Mouse (Mus musculus) limb, embryonic 14.5 days (tissue): ENCODE results near the gene Mapkapk2. TPM values are rescaled to one million over a fixed set of nuclear protein-coding genes. Genes with fewer than 3 reads are reported as not detected.
"Not testable (repeated sequence)": the region's sequence is repeated elsewhere in the genome, so short reads cannot be mapped to it uniquely, and the experiment has no call there.

ENCODE experiments used
- ATAC-seq: fragments of 200-750 bp; cut with Nextera tagmentation; 2 replicates; pipeline ENCODE4 v1.8.0; 2017; ENCODE audit warnings: low read depth, moderate number of reproducible peaks, moderate TSS enrichment; ENCODE audit not compliant: low FRiP score
- DNase-seq: peaks from one replicate; pipeline ENCODE4 v3.0.0-alpha.2; 2015; ENCODE audit warnings: low spot score
- H3K27ac ChIP-seq: fragments of 300-500 bp; sonication (generic); replicated peaks from 2 replicates; pipeline ENCODE4 v1.5.1; 2014; ENCODE audit warnings: low read depth, mild to moderate bottlenecking, low read length, moderate library complexity, mixed read lengths
- H3K27me3 ChIP-seq: fragments of 300-500 bp; sonication (generic); 2 replicates; pipeline ENCODE4 v1.6.1; 2014; ENCODE audit warnings: low read length, mixed read lengths; ENCODE audit not compliant: control insufficient read depth, insufficient read depth
- H3K36me3 ChIP-seq: fragments of 300-500 bp; sonication (generic); 2 replicates; pipeline ENCODE4 v1.6.1; 2014; ENCODE audit warnings: mild to moderate bottlenecking, low read length, moderate library complexity, mixed read lengths; ENCODE audit not compliant: control insufficient read depth, insufficient read depth
- H3K4me1 ChIP-seq: fragments of 300-500 bp; sonication (generic); 2 replicates; pipeline ENCODE4 v1.6.1; 2014; ENCODE audit warnings: antibody characterized with exemption, low read length, mixed read lengths; ENCODE audit not compliant: control insufficient read depth, insufficient read depth
- H3K4me2 ChIP-seq: fragments of 300-500 bp; sonication (generic); replicated peaks from 2 replicates; pipeline ENCODE4 v1.6.1; 2014; ENCODE audit warnings: low read depth, mild to moderate bottlenecking, low read length, moderate library complexity; ENCODE audit not compliant: severe bottlenecking
- H3K4me3 ChIP-seq: fragments of 300-500 bp; sonication (generic); replicated peaks from 2 replicates; pipeline ENCODE4 v1.5.1; 2014; ENCODE audit warnings: low read length
- H3K9ac ChIP-seq: fragments of 300-500 bp; sonication (generic); 2 replicates; pipeline ENCODE4 v1.6.1; 2014; ENCODE audit warnings: mild to moderate bottlenecking, low read depth, low read length, moderate library complexity; ENCODE audit not compliant: severe bottlenecking
- H3K9me3 ChIP-seq: fragments of 300-500 bp; sonication (generic); 2 replicates; pipeline ENCODE4 v1.6.1; 2016; ENCODE audit warnings: low read length; ENCODE audit not compliant: control insufficient read depth
- POLR2A ChIP-seq: fragments of 200-500 bp; IDR thresholded peaks from 2 replicates; pipeline ENCODE4 v1.8.0; 2012; ENCODE audit warnings: inconsistent platforms, mild to moderate bottlenecking, moderate library complexity, borderline replicate concordance; ENCODE audit not compliant: insufficient read depth, insufficient read length; ENCODE audit errors: extremely low read depth
- WGBS: fragments of 180-500 bp; shearing (Covaris S2); extraction: QIAGEN DNeasy Blood & Tissue Kit; methylation state at CpG from one replicate; pipeline ENCODE4 v1.1.7; 2014; 5-methylcytosine and 5-hydroxymethylcytosine counted together
- polyA plus RNA-seq, 2 experiments: library from polyadenylated mRNA; depleted of rRNA in 1 of 2; stranded (reverse) in 1 of 2; unstranded in 1 of 2; fragments of >200 nt; fragmentation: Nextera tagmentation in 1 of 2; extraction: Ambion mirVana in 1 of 2; gene quantifications; 2 replicates each; pipeline versions ENCODE4 v1.2.1 to v1.2.3; 2012 to 2014

Gene Mapkapk2
- polyA plus RNA-seq (2012; rRNA removed) (60.9 and 70.0 TPM in 2 replicates), polyA plus RNA-seq (2014; fragmentation: Nextera tagmentation; extraction: Ambion mirVana) (49.9 and 51.6 TPM in 2 replicates)

DNA sequence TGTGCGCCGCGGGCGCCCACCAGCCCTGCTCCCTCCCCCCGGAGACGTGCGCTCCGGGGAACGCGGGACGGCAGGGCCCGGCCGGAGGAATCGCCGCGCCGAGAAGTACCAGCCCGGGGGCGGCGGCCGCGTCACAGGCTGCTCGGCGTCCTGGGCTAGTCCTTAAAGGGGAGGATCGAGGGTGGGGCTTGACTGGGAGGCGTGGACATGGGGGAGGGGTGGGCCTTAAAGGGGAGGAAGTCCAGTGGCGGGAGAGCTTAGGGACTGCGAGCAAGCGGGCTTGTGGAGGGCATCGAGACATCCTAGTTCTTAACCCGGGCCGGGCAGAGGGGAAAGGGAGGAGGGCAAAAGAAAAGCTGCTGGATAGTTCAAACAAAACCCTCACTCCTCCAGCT lies at the start of gene Mapkapk2:
Gene Mapkapk2, minus strand, starts transcription at position 127 of the 395 bp plus-strand sequence.
- DNase-seq (peak; percentile 90), ATAC-seq (peak; percentile 96)
- Histone ChIP-seq H3K4me2 (peak within 1 kb of the TSS; percentile 79), H3K36me3 (no peaks in the 10 kb centered on the region), H3K9ac (peak within 1 kb of the TSS; percentile 90), H3K27ac (peak within 1 kb of the TSS; percentile 90), H3K27me3 (no peaks in the 10 kb centered on the region), H3K9me3 (no peaks in the 10 kb centered on the region), H3K4me3 (peak within 1 kb of the TSS; percentile 93), H3K4me1 (peaks cover 15% of the 10 kb centered on the region)
- TF ChIP-seq POLR2A, result peak; percentile 88; the same call in 1 of the 2 replicates
- WGBS, result 1% methylated on average over 19 of the region's 32 CpGs

DNA sequence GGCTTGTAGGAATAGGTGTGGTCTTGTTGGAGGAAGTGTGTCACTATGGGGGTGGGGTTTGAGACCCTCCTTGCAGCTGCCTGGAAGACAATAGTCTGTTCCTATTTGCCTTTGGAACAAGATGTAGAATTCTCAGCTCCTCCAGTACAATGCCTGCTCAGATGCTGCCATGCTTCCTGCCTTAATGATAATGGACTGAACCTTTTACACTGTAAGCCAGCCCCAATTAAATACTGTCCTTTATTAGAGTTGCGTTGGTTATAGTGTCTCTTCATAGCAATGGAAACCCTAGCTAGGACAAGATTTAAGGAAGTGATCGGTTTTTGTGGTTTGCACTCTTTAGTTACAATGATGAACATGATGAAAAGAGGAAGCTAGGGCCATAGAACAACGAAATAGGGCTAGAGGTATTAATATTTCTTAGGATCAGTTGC lies 48.6 kb upstream of the Mapkapk2 start:
- Histone ChIP-seq H3K4me2 (no peak overlapping the region), H3K4me1 (no peaks in the 10 kb centered on the region), H3K27ac (no peak overlapping the region), H3K9ac (no peak overlapping the region), H3K9me3 (no peaks in the 10 kb centered on the region), H3K27me3 (no peaks in the 10 kb centered on the region), H3K36me3 (no peaks in the 10 kb centered on the region), H3K4me3 (no peak overlapping the region)
- ATAC-seq, result no peak
- no peak for DNase-seq
- 82% methylated on average over 3 of the region's 3 CpGs for WGBS
- no peak for TF ChIP-seq POLR2A

DNA sequence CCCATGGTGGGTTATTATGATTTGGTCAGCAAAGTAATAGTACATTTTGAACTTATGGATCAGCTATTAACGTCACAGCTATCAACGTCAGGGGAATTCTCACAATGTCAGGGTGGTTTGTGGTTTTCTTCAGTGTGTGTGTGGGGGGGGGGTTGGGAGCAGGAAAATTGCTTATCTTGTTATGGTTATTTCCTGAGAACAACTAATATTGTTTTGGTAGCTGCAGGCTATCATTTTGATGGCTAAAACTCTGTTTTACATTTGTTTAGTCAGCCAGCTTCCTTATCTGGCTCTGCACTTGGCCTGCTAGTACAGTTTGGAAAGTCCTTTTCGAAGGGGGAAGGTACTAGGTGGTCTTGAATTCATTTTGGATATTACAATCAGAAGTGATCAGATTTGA lies 47.6 kb upstream of the Mapkapk2 start:
- 88% methylated on average over 3 of the region's 3 CpGs for WGBS

DNA sequence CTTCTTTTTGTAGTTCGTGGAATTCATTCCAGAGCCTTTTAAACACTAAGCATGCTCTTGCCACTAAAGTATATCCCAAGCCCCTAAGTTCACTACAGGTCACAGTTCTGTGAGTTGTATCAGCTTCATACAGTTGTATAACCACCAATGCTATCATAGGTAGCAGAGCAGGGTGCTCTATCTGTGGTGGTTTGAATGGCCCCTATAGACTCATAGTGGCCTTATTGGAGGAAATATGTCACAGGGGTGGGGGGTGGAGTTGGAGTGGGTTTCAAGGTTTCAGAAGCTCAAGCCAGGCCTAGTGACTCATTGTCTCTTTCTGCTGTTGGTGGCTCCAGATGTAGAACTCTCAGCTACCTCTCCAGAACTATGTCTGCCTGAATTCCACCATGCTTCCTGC lies 44.8 kb upstream of the Mapkapk2 start:
- Histone ChIP-seq H3K27ac (no peak overlapping the region), H3K4me2 (no peak overlapping the region), H3K27me3 (no peaks in the 10 kb centered on the region), H3K9ac (no peak overlapping the region), H3K36me3 (no peaks in the 10 kb centered on the region), H3K9me3 (no peaks in the 10 kb centered on the region), H3K4me1 (no peaks in the 10 kb centered on the region), H3K4me3 (no peak overlapping the region)
- ATAC-seq (no peak), DNase-seq (no peak)
- no peak for TF ChIP-seq POLR2A
- WGBS, result 69% methylated on average over 1 of the region's 1 CpGs

More for the DNA sequence above, 47.6 kb upstream of the Mapkapk2 start:
- not testable (repeated sequence) for H3K4me1 ChIP-seq, H3K4me3 ChIP-seq, H3K9ac ChIP-seq, H3K9me3 ChIP-seq, H3K36me3 ChIP-seq, H3K27ac ChIP-seq, DNase-seq, H3K4me2 ChIP-seq, H3K27me3 ChIP-seq, ATAC-seq

DNA sequence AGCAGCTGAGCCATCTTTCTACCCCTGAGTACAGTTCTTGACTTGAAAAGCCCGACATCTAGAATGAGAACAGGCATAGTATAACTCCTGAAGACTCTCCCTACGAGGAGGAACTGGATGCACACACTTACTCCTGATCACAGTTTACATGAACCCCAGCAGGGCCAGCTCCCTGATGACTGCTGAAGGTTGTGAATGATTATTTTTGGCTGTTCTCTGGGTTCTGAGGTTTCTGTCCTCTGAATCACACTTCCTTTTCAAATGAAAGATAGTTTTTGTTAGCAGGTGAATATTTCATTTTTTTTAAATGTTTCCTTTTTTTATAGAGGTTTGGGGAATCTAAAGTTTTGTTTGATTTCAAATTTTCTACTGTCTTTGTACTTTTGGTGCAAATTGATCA lies 43.8 kb upstream of the Mapkapk2 start:
- TF ChIP-seq POLR2A, result no peak
- Histone ChIP-seq H3K27me3 (no peaks in the 10 kb centered on the region), H3K4me1 (no peaks in the 10 kb centered on the region; the same call in 1 of the 2 replicates), H3K9me3 (no peaks in the 10 kb centered on the region), H3K36me3 (no peaks in the 10 kb centered on the region), H3K4me2 (no peak overlapping the region), H3K27ac (no peak overlapping the region), H3K4me3 (no peak overlapping the region), H3K9ac (no peak overlapping the region)
- ATAC-seq (no peak), DNase-seq (no peak)
- 67% methylated on average over 2 of the region's 2 CpGs for WGBS
